Mouse (Mus musculus) kidney, embryonic 16.5 days (tissue): ENCODE results near the gene Dynlrb1. TPM values are rescaled to one million over a fixed set of nuclear protein-coding genes. Genes with fewer than 3 reads are reported as not detected.

ENCODE experiments used
- ATAC-seq: fragments of 200-750 bp; cut with Nextera tagmentation; 2 replicates; pipeline ENCODE4 v1.8.0; 2017; ENCODE audit warnings: moderate TSS enrichment; ENCODE audit not compliant: low FRiP score, low TSS enrichment
- H3K27ac ChIP-seq: fragments of 300-500 bp; sonication (generic); 2 replicates; pipeline ENCODE4 v1.5.1; 2014; ENCODE audit warnings: low read length
- H3K27me3 ChIP-seq: fragments of 300-500 bp; sonication (generic); 2 replicates; pipeline ENCODE4 v1.6.1; 2014; ENCODE audit warnings: low read length, control low read depth, mixed read lengths; ENCODE audit not compliant: insufficient read depth
- H3K36me3 ChIP-seq: fragments of 300-500 bp; sonication (generic); 2 replicates; pipeline ENCODE4 v1.6.1; 2014; ENCODE audit warnings: low read length, control low read depth, mixed read lengths; ENCODE audit not compliant: insufficient read depth
- H3K4me1 ChIP-seq: fragments of 300-500 bp; sonication (generic); 2 replicates; pipeline ENCODE4 v1.6.1; 2014; ENCODE audit warnings: low read length, control low read depth, mixed read lengths; ENCODE audit not compliant: insufficient read depth
- H3K4me2 ChIP-seq: fragments of 300-500 bp; sonication (generic); replicated peaks from 2 replicates; pipeline ENCODE4 v1.6.1; 2014; ENCODE audit warnings: low read depth, low read length
- H3K4me3 ChIP-seq: fragments of 300-500 bp; sonication (generic); 2 replicates; pipeline ENCODE4 v1.5.1; 2014; ENCODE audit warnings: mild to moderate bottlenecking, low read length
- H3K9ac ChIP-seq: fragments of 300-500 bp; sonication (generic); replicated peaks from 2 replicates; pipeline ENCODE4 v1.6.1; 2014; ENCODE audit warnings: low read length
- H3K9me3 ChIP-seq: fragments of 300-500 bp; sonication (generic); 2 replicates; pipeline ENCODE4 v1.6.1; 2016; ENCODE audit warnings: low read length, control low read depth
- WGBS: fragments of 180-500 bp; shearing (Covaris S2); extraction: QIAGEN DNeasy Blood & Tissue Kit; methylation state at CpG from one replicate; pipeline ENCODE4 v1.1.7; 2014; 5-methylcytosine and 5-hydroxymethylcytosine counted together
- polyA plus RNA-seq: library from polyadenylated mRNA; unstranded; fragments of >200 nt; fragmentation: Nextera tagmentation; extraction: Ambion mirVana; gene quantifications from 2 replicates; pipeline ENCODE4 v1.2.1, GENCODE M21; 2015

Dynlrb1 gene
- polyA plus RNA-seq, 1 experiment from 2014 or later, result 404 TPM

GRCm38 (mm10) chr2:155278361-155278760 lies 42.0 kb downstream of the Dynlrb1 start:
- Histone ChIP-seq H3K4me2 (no peak overlapping the region), H3K9ac (no peak overlapping the region), H3K4me3 (no peak overlapping the region), H3K27me3 (no peaks in the 10 kb centered on the region), H3K36me3 (0 out of 2 replicates have a peak, but pooled peaks cover 3% of the 10 kb centered on the region), H3K27ac (no peak overlapping the region), H3K9me3 (no peaks in the 10 kb centered on the region), H3K4me1 (peaks cover 10% of the 10 kb centered on the region)
- 95% methylated on average over 7 of the region's 7 CpGs for WGBS
- ATAC-seq, result no peak

- Histone ChIP-seq H3K4me1 (peaks cover 10% of the 10 kb centered on the region), H3K36me3 (peaks cover 5% of the 10 kb centered on the region), H3K4me2 (no peak overlapping the region), H3K9ac (no peak overlapping the region), H3K27me3 (no peaks in the 10 kb centered on the region), H3K4me3 (no peak overlapping the region), H3K9me3 (no peaks in the 10 kb centered on the region), H3K27ac (no peak overlapping the region)
- WGBS, result 80% methylated on average over 4 of the region's 4 CpGs
- ATAC-seq, result no peak
Measured at GRCm38 (mm10) chr2:155279163-155279562, 42.8 kb downstream of the Dynlrb1 start.

GRCm38 (mm10) chr2:155280116-155280515 lies 43.8 kb downstream of the Dynlrb1 start:
- Histone ChIP-seq H3K4me2 (no peak overlapping the region), H3K4me1 (peaks cover 10% of the 10 kb centered on the region)
- WGBS, result 48% methylated on average over 2 of the region's 2 CpGs

GRCm38 (mm10) chr2:155283793-155284192 lies 47.5 kb downstream of the Dynlrb1 start:
- Histone ChIP-seq H3K27me3 (no peaks in the 10 kb centered on the region), H3K4me1 (no peaks in the 10 kb centered on the region), H3K27ac (no peak overlapping the region), H3K36me3 (peaks cover 3% of the 10 kb centered on the region), H3K9ac (no peak overlapping the region), H3K4me2 (no peak overlapping the region), H3K4me3 (no peak overlapping the region), H3K9me3 (no peaks in the 10 kb centered on the region)
- WGBS, result 89% methylated on average over 4 of the region's 4 CpGs
- no peak for ATAC-seq

More at GRCm38 (mm10) chr2:155280116-155280515, 43.8 kb downstream of the Dynlrb1 start:
- Histone ChIP-seq H3K9ac (no peak overlapping the region), H3K9me3 (no peaks in the 10 kb centered on the region), H3K27ac (no peak overlapping the region), H3K36me3 (peaks cover 7% of the 10 kb centered on the region), H3K27me3 (no peaks in the 10 kb centered on the region), H3K4me3 (no peak overlapping the region)
- ATAC-seq, result no peak

- H3K9me3 ChIP-seq, result no peaks in the 10 kb centered on the region
- H3K4me1 ChIP-seq, result no peaks in the 10 kb centered on the region
- H3K27ac ChIP-seq, result no peak overlapping the region
- no peak overlapping the region for H3K4me2 ChIP-seq
- no peak overlapping the region for H3K4me3 ChIP-seq
- 78% methylated on average over 7 of the region's 7 CpGs for WGBS
- peaks cover 3% of the 10 kb centered on the region for H3K36me3 ChIP-seq
- H3K9ac ChIP-seq, result no peak overlapping the region
- no peak for ATAC-seq
- no peaks in the 10 kb centered on the region for H3K27me3 ChIP-seq
Measured at GRCm38 (mm10) chr2:155284647-155285046, 48.3 kb downstream of the Dynlrb1 start.

GRCm38 (mm10) chr2:155285744-155286143 lies 49.4 kb downstream of the Dynlrb1 start:
- H3K4me3 ChIP-seq, result no peak overlapping the region
- ATAC-seq, result no peak
- no peaks in the 10 kb centered on the region for H3K4me1 ChIP-seq
- no peak overlapping the region for H3K9ac ChIP-seq
- no peaks in the 10 kb centered on the region for H3K9me3 ChIP-seq
- WGBS, result 73% methylated on average over 6 of the region's 6 CpGs
- H3K27me3 ChIP-seq, result no peaks in the 10 kb centered on the region
- no peak overlapping the region for H3K27ac ChIP-seq
- peaks cover 3% of the 10 kb centered on the region for H3K36me3 ChIP-seq
- no peak overlapping the region for H3K4me2 ChIP-seq

- H3K36me3 ChIP-seq, result peaks cover 11% of the 10 kb centered on the region
Measured at GRCm38 (mm10) chr2:155287456-155288250, 51.3 kb downstream of the Dynlrb1 start.

GRCm38 (mm10) chr2:155290066-155290465 lies 53.7 kb downstream of the Dynlrb1 start:
- peaks cover 16% of the 10 kb centered on the region; the same call in 1 of the 2 replicates for H3K36me3 ChIP-seq

More at GRCm38 (mm10) chr2:155287456-155288250, 51.3 kb downstream of the Dynlrb1 start:
- no peak overlapping the region for H3K9ac ChIP-seq
- no peaks in the 10 kb centered on the region for H3K4me1 ChIP-seq
- ATAC-seq, result no peak
- no peaks in the 10 kb centered on the region for H3K27me3 ChIP-seq
- no peak overlapping the region for H3K27ac ChIP-seq
- H3K4me3 ChIP-seq, result no peak overlapping the region
- WGBS, result 87% methylated on average over 4 of the region's 4 CpGs
- no peaks in the 10 kb centered on the region for H3K9me3 ChIP-seq
- H3K4me2 ChIP-seq, result no peak overlapping the region

GRCm38 (mm10) chr2:155293382-155293781 lies 57.0 kb downstream of the Dynlrb1 start:
- no peak for ATAC-seq
- WGBS, result 85% methylated on average over 2 of the region's 2 CpGs
- no peaks in the 10 kb centered on the region for H3K9me3 ChIP-seq
- no peak overlapping the region for H3K27ac ChIP-seq
- H3K27me3 ChIP-seq, result no peaks in the 10 kb centered on the region
- peaks cover 47% of the 10 kb centered on the region for H3K36me3 ChIP-seq
- no peak overlapping the region for H3K4me2 ChIP-seq
- no peak overlapping the region for H3K9ac ChIP-seq
- no peaks in the 10 kb centered on the region for H3K4me1 ChIP-seq
- no peak overlapping the region for H3K4me3 ChIP-seq

More at GRCm38 (mm10) chr2:155290066-155290465, 53.7 kb downstream of the Dynlrb1 start:
- H3K9me3 ChIP-seq, result no peaks in the 10 kb centered on the region
- no peak overlapping the region for H3K27ac ChIP-seq
- ATAC-seq, result no peak
- H3K4me3 ChIP-seq, result no peak overlapping the region
- no peaks in the 10 kb centered on the region for H3K4me1 ChIP-seq
- WGBS, result 88% methylated on average over 8 of the region's 8 CpGs
- H3K9ac ChIP-seq, result no peak overlapping the region
- no peaks in the 10 kb centered on the region for H3K27me3 ChIP-seq
- H3K4me2 ChIP-seq, result no peak overlapping the region

GRCm38 (mm10) chr2:155293946-155294345 lies 57.6 kb downstream of the Dynlrb1 start:
- no peak overlapping the region for H3K4me3 ChIP-seq
- no peaks in the 10 kb centered on the region for H3K9me3 ChIP-seq
- H3K27ac ChIP-seq, result no peak overlapping the region
- H3K4me1 ChIP-seq, result no peaks in the 10 kb centered on the region
- WGBS, result 89% methylated on average over 4 of the region's 4 CpGs
- no peaks in the 10 kb centered on the region for H3K27me3 ChIP-seq
- H3K9ac ChIP-seq, result no peak overlapping the region
- H3K4me2 ChIP-seq, result no peak overlapping the region
- H3K36me3 ChIP-seq, result peaks cover 53% of the 10 kb centered on the region
- ATAC-seq, result no peak
